8 mouse cellular contexts compared by ENCODE assay signal in genomic region chr7:16207496-16207895, GRCm38 (mm10). TPM values are rescaled to one million over a fixed set of nuclear protein-coding genes. Genes with fewer than 3 reads are reported as not detected.
DNase-seq lines count a peak whose midpoint lies in the region; ATAC-seq and TF ChIP-seq lines count a peak whose summit lies in the region.

No protein-coding gene starts in this region.

- H3K27ac ChIP-seq in olfactory bulb, adult 2 months (ENCODE audit: insufficient read depth, low read depth, low read length) = peak overlapping the region; percentile 70
- no peak overlapping the region for H3K27ac ChIP-seq in midbrain, embryonic 14.5 days (replicated peaks; ENCODE audit: low read depth, low read length)

- no peak for ATAC-seq in midbrain, embryonic 14.5 days (ENCODE audit: low FRiP score, low TSS enrichment)

- H3K4me2 ChIP-seq in midbrain, embryonic 14.5 days (ENCODE audit: low read length) = no peak overlapping the region

- no peak overlapping the region for H3K9ac ChIP-seq in midbrain, embryonic 14.5 days (replicated peaks; ENCODE audit: low read length)

- no peak for TF ChIP-seq CTCF in olfactory bulb, adult 2 months (IDR thresholded peaks at IDR 0.05; ENCODE audit: insufficient read depth, low read depth, low read length)

- 56% methylated on average over 10 of the region's 10 CpGs for WGBS in olfactory bulb, adult 2 months
- WGBS in midbrain, embryonic 14.5 days = 90% methylated on average over 10 of the region's 10 CpGs

- H3K9me3 ChIP-seq in midbrain, embryonic 14.5 days (ENCODE audit: control insufficient read depth, low read length) = no peaks in the 10 kb centered on the region

- peaks cover 88% of the 10 kb centered on the region for H3K36me3 ChIP-seq in midbrain, embryonic 14.5 days (ENCODE audit: control insufficient read depth, insufficient read depth, low read length)

- H3K4me1 ChIP-seq in olfactory bulb, adult 2 months (ENCODE audit: control insufficient read depth, insufficient read depth, low read length) = peaks cover 26% of the 10 kb centered on the region
- H3K4me1 ChIP-seq in midbrain, embryonic 14.5 days (ENCODE audit: control insufficient read depth, insufficient read depth, low read length) = no peaks in the 10 kb centered on the region

- DNase-seq in gastrocnemius, adult 18-20 months (ENCODE audit: low spot score) = peak; percentile 7
- DNase-seq in gastrocnemius, adult 8-10 months (ENCODE audit: low spot score in 2 of 2) = no peak
- DNase-seq in urinary bladder, adult 18-20 months (ENCODE audit: low spot score in 2 of 2) = peak; percentile 38 to 64
- DNase-seq in urinary bladder, adult 2 months (ENCODE audit: low spot score) = no peak
- DNase-seq in layer of hippocampus, adult 9-10 months (ENCODE audit: low spot score) = peak; percentile 51
- no peak for DNase-seq in cerebellum, adult 9-10 months
- no peak for DNase-seq in midbrain, embryonic 14.5 days

- H3K4me3 ChIP-seq in olfactory bulb, adult 2 months (ENCODE audit: insufficient read depth, low read depth, low read length) = no peak overlapping the region
- no peak overlapping the region for H3K4me3 ChIP-seq in midbrain, embryonic 14.5 days (replicated peaks; ENCODE audit: low read depth, low read length)

- TF ChIP-seq POLR2A in olfactory bulb, adult 2 months (IDR thresholded peaks at IDR 0.05; ENCODE audit: insufficient read depth, low read depth, low read length) = no peak

- no peaks in the 10 kb centered on the region for H3K27me3 ChIP-seq in midbrain, embryonic 14.5 days (ENCODE audit: control insufficient read depth, insufficient read depth, low read length)

RNA-seq across cellular contexts. Expression of gene Dhx34, which starts 14.3 kb away (rescaled TPM):
- 1 to 10 TPM; 3.9 to 4.4 TPM for total RNA-seq in gastrocnemius, adult 18-20 months (2021)
- total RNA-seq in gastrocnemius, adult 8-10 months (2022) = 1 to 10 TPM; 2.5 to 5.2 (median 4.0) TPM
- polyA plus RNA-seq in urinary bladder, adult 2 months (2012; rRNA removed) = 13.8 and 15.2 TPM in 2 replicates
- polyA plus RNA-seq in olfactory bulb, adult 2 months (2012; ENCODE audit: insufficient read depth, insufficient read length, low replicate concordance, missing spikeins) = not detected in 2 replicates
- polyA plus RNA-seq in midbrain, embryonic 14.5 days (2014; fragmentation: Nextera tagmentation; extraction: Ambion mirVana) = 11.6 and 11.9 TPM in 2 replicates

RNA-seq across cellular contexts. Expression of gene Meis3, which starts 32.6 kb away (rescaled TPM):
- 1 to 10 TPM in 1 of 2 experiments, under 1 TPM in 1; 0.62 to 1.4 TPM for total RNA-seq in gastrocnemius, adult 18-20 months (2021)
- total RNA-seq in gastrocnemius, adult 8-10 months (2022) = 1 to 10 TPM in 2 of 4 experiments, under 1 TPM in 2; 0.58 to 1.5 (median 0.86) TPM
- 38.4 and 47.7 TPM in 2 replicates for polyA plus RNA-seq in urinary bladder, adult 2 months (2012; rRNA removed)
- polyA plus RNA-seq in olfactory bulb, adult 2 months (2012; ENCODE audit: insufficient read depth, insufficient read length, low replicate concordance, missing spikeins) = not detected in 2 replicates
- 137 and 151 TPM in 2 replicates for polyA plus RNA-seq in midbrain, embryonic 14.5 days (2014; fragmentation: Nextera tagmentation; extraction: Ambion mirVana)

RNA-seq across cellular contexts. Expression of gene C5ar2, which starts 36.5 kb away (rescaled TPM):
- total RNA-seq in gastrocnemius, adult 18-20 months (2021) = under 1 TPM; 0.25 to 0.26 TPM
- under 1 TPM; 0.19 to 0.25 (median 0.23) TPM for total RNA-seq in gastrocnemius, adult 8-10 months (2022)
- polyA plus RNA-seq in urinary bladder, adult 2 months (2012; rRNA removed) = 1.6 and 1.7 TPM in 2 replicates
- not detected in 2 replicates for polyA plus RNA-seq in olfactory bulb, adult 2 months (2012; ENCODE audit: insufficient read depth, insufficient read length, low replicate concordance, missing spikeins)
- not detected in 2 replicates for polyA plus RNA-seq in midbrain, embryonic 14.5 days (2014; fragmentation: Nextera tagmentation; extraction: Ambion mirVana)

RNA-seq across cellular contexts. Expression of gene C5ar1, which starts 51.8 kb away (rescaled TPM):
- 1 to 10 TPM; 1.5 to 2.3 TPM for total RNA-seq in gastrocnemius, adult 18-20 months (2021)
- total RNA-seq in gastrocnemius, adult 8-10 months (2022) = 1 to 10 TPM in 2 of 4 experiments, under 1 TPM in 2; 0.44 to 1.4 (median 0.92) TPM
- polyA plus RNA-seq in urinary bladder, adult 2 months (2012; rRNA removed) = 11.8 and 16.8 TPM in 2 replicates
- polyA plus RNA-seq in olfactory bulb, adult 2 months (2012; ENCODE audit: insufficient read depth, insufficient read length, low replicate concordance, missing spikeins) = not detected in 2 replicates
- polyA plus RNA-seq in midbrain, embryonic 14.5 days (2014; fragmentation: Nextera tagmentation; extraction: Ambion mirVana) = 0.11 and 1.6 TPM in 2 replicates

Comparison
In these comparisons a context has a peak if more than half of its experiments do, and no peak if none do; other contexts are left out.
1. DNase-seq: peak in gastrocnemius, adult 18-20 months (single experiment), urinary bladder, adult 18-20 months (2 of 2) and layer of hippocampus, adult 9-10 months (single experiment); none in gastrocnemius, adult 8-10 months (0 of 2), urinary bladder, adult 2 months (single experiment), cerebellum, adult 9-10 months (single experiment) and midbrain, embryonic 14.5 days (single experiment).
2. RNA of gene Dhx34, which starts 14.3 kb away (polyA plus RNA-seq): 13.8 to 15.2 TPM in urinary bladder, adult 2 months and 11.6 to 11.9 TPM in midbrain, embryonic 14.5 days; not detected in olfactory bulb, adult 2 months; every median in the first group is over 10 times any median in the second.